Mouse (Mus musculus) MEL (cell line): ENCODE data around the gene Hs3st5. TPM values are rescaled to one million over a fixed set of nuclear protein-coding genes. Genes with fewer than 3 reads are reported as not detected.
"Not testable (repeated sequence)": the region's sequence is repeated elsewhere in the genome, so short reads cannot be mapped to it uniquely, and the experiment has no call there.

ENCODE experiments used
- DNase-seq: peaks from one replicate; pipeline ENCODE4 v3.0.0; 2011; ENCODE audit warnings: low read depth, low spot score
- H3K27ac ChIP-seq: 2 replicates; pipeline ENCODE4 v1.5.1; 2012; ENCODE audit warnings: low read depth, mild to moderate bottlenecking, control low read depth, low read length, moderate library complexity; ENCODE audit not compliant: control insufficient read depth
- H3K27me3 ChIP-seq, 2 experiments: fragments of 150-350 bp in 1 of 2; sonication (generic) in 1 of 2; 2 replicates each; pipeline ENCODE4 v1.6.1; 2012; ENCODE audit warnings: low read length in 2 of 2, mild to moderate bottlenecking in 2 of 2, improper control_type of control experiment in 1 of 2, moderate library complexity in 1 of 2; ENCODE audit not compliant: insufficient read depth in 2 of 2, control insufficient read depth in 1 of 2
- H3K36me3 ChIP-seq, 2 experiments: 2 replicates each; pipeline ENCODE4 v1.6.1; 2012 to 2014; ENCODE audit warnings: low read length in 2 of 2, improper control_type of control experiment in 1 of 2, inconsistent platforms in 1 of 2, mild to moderate bottlenecking in 1 of 2; ENCODE audit not compliant: insufficient read depth in 2 of 2, control insufficient read depth in 1 of 2
- H3K4me1 ChIP-seq, 2 experiments: fragments of 150-350 bp in 1 of 2; sonication (generic) in 1 of 2; 2 replicates each; pipeline ENCODE4 v1.6.1; 2012; ENCODE audit warnings: low read length in 2 of 2, improper control_type of control experiment in 1 of 2, mild to moderate bottlenecking in 1 of 2; ENCODE audit not compliant: insufficient read depth in 2 of 2, control insufficient read depth in 1 of 2
- H3K4me3 ChIP-seq, 2 experiments: fragments of 150-350 bp in 1 of 2; sonication (generic) in 1 of 2; 2 replicates each; pipeline ENCODE4 v1.5.1; 2012; ENCODE audit warnings: low read depth in 2 of 2, low read length in 2 of 2, mild to moderate bottlenecking in 2 of 2, moderate library complexity in 2 of 2, control low read depth in 1 of 2, improper control_type of control experiment in 1 of 2; ENCODE audit not compliant: control insufficient read depth in 1 of 2, insufficient read depth in 1 of 2
- H3K79me2 ChIP-seq: 2 replicates; pipeline ENCODE4 v1.6.1; 2012; ENCODE audit warnings: mild to moderate bottlenecking, low read length, moderate library complexity; ENCODE audit not compliant: control insufficient read depth, poor library complexity, insufficient read depth
- H3K9ac ChIP-seq: 2 replicates; pipeline ENCODE4 v1.6.1; 2012; ENCODE audit warnings: low read depth, mild to moderate bottlenecking, control low read depth, low read length, moderate library complexity; ENCODE audit not compliant: control insufficient read depth, poor library complexity, severe bottlenecking
- H3K9me3 ChIP-seq: fragments of 150-350 bp; sonication (generic); replicated peaks from 2 replicates; pipeline ENCODE4 v1.6.1; 2012; ENCODE audit warnings: mild to moderate bottlenecking, low read length, improper control_type of control experiment, moderate library complexity; ENCODE audit not compliant: insufficient read depth
- BHLHE40 ChIP-seq: IDR thresholded peaks from 2 replicates; pipeline ENCODE4 v1.6.1; 2012; ENCODE audit warnings: low read depth, mild to moderate bottlenecking, inconsistent platforms, low read length, improper control_type of control experiment, borderline replicate concordance
- CHD1 ChIP-seq: IDR thresholded peaks from 2 replicates; pipeline ENCODE4 v1.6.1; 2012; ENCODE audit warnings: low read depth, mild to moderate bottlenecking, inconsistent platforms, low read length, improper control_type of control experiment
- CHD2 ChIP-seq: IDR thresholded peaks from 2 replicates; pipeline ENCODE4 v1.6.1; 2011; ENCODE audit warnings: low read length, improper control_type of control experiment
- CTCF ChIP-seq, 3 experiments: IDR thresholded peaks in 2 of 3; conservative IDR thresholded peaks in 1 of 3; 2 replicates each; pipeline ENCODE4 v1.5.1; 2011 to 2012; ENCODE audit warnings: low read length in 3 of 3, low read depth in 2 of 3, mild to moderate bottlenecking in 2 of 3, improper control_type of control experiment in 1 of 3, inconsistent platforms in 1 of 3, mixed read lengths in 1 of 3, moderate library complexity in 1 of 3; ENCODE audit not compliant: control insufficient read depth in 1 of 3, insufficient read depth in 1 of 3, poor library complexity in 1 of 3, severe bottlenecking in 1 of 3
- E2F4 ChIP-seq: IDR thresholded peaks from 2 replicates; pipeline ENCODE4 v1.6.1; 2011; ENCODE audit warnings: low read depth, low read length, improper control_type of control experiment, borderline replicate concordance
- ELF1 ChIP-seq: IDR thresholded peaks from 2 replicates; pipeline ENCODE4 v1.6.1; 2014; ENCODE audit warnings: low read depth, mild to moderate bottlenecking, inconsistent platforms, low read length, improper control_type of control experiment, moderate library complexity
- ETS1 ChIP-seq: IDR thresholded peaks from 2 replicates; pipeline ENCODE4 v1.6.1; 2012; ENCODE audit warnings: low read depth, mild to moderate bottlenecking, inconsistent platforms, low read length, improper control_type of control experiment, moderate library complexity
- GABPA ChIP-seq: IDR thresholded peaks from 2 replicates; pipeline ENCODE4 v1.6.1; 2012; ENCODE audit warnings: low read depth, mild to moderate bottlenecking, inconsistent platforms, low read length, improper control_type of control experiment, moderate library complexity
- GATA1 ChIP-seq: IDR thresholded peaks from 2 replicates; pipeline ENCODE4 v1.6.1; 2011; ENCODE audit warnings: low read depth, low read length, improper control_type of control experiment
- HCFC1 ChIP-seq: IDR thresholded peaks from 2 replicates; pipeline ENCODE4 v1.6.1; 2012; ENCODE audit warnings: low read depth, mild to moderate bottlenecking, inconsistent platforms, low read length, improper control_type of control experiment, moderate library complexity
- KAT2A ChIP-seq: conservative IDR thresholded peaks from 2 replicates; pipeline ENCODE4 v1.6.1; 2012; ENCODE audit warnings: low read depth, low read length, improper control_type of control experiment, inconsistent platforms
- MAFK ChIP-seq: IDR thresholded peaks from 2 replicates; pipeline ENCODE4 v1.6.1; 2011; ENCODE audit warnings: low read depth, mild to moderate bottlenecking, low read length, improper control_type of control experiment, borderline replicate concordance
- MAX ChIP-seq: IDR thresholded peaks from 2 replicates; pipeline ENCODE4 v1.6.1; 2011; ENCODE audit warnings: low read length, improper control_type of control experiment
- MAZ ChIP-seq: IDR thresholded peaks from 2 replicates; pipeline ENCODE4 v1.6.1; 2012; ENCODE audit warnings: low read depth, mild to moderate bottlenecking, inconsistent platforms, low read length, improper control_type of control experiment
- MEF2A ChIP-seq: IDR thresholded peaks from 2 replicates; pipeline ENCODE4 v1.6.1; 2014; ENCODE audit warnings: low read depth, mild to moderate bottlenecking, inconsistent platforms, low read length, improper control_type of control experiment; ENCODE audit not compliant: poor library complexity, insufficient replicate concordance, severe bottlenecking; ENCODE audit errors: extremely low read depth
- POLR2AphosphoS2 ChIP-seq: IDR thresholded peaks from 2 replicates; pipeline ENCODE4 v1.6.1; 2011; ENCODE audit warnings: low read length, improper control_type of control experiment
- POLR2AphosphoS5 ChIP-seq: IDR thresholded peaks from 2 replicates; pipeline ENCODE4 v1.6.1; 2012; ENCODE audit warnings: low read depth, borderline replicate concordance, mild to moderate bottlenecking, inconsistent platforms, low read length, moderate library complexity, mixed read lengths
- RAD21 ChIP-seq: IDR thresholded peaks from 2 replicates; pipeline ENCODE4 v1.6.1; 2011; ENCODE audit warnings: mild to moderate bottlenecking, low read depth, low read length, improper control_type of control experiment
- SIN3A ChIP-seq: IDR thresholded peaks from 2 replicates; pipeline ENCODE4 v1.6.1; 2012; ENCODE audit warnings: low read length, improper control_type of control experiment, inconsistent platforms
- SMC3 ChIP-seq: IDR thresholded peaks from 2 replicates; pipeline ENCODE4 v1.6.1; 2011; ENCODE audit warnings: low read depth, low read length, improper control_type of control experiment
- TAL1 ChIP-seq: IDR thresholded peaks from 2 replicates; pipeline ENCODE4 v1.6.1; 2012; ENCODE audit warnings: mild to moderate bottlenecking, inconsistent platforms, low read length, moderate library complexity, mixed read lengths
- TBP ChIP-seq: IDR thresholded peaks from 2 replicates; pipeline ENCODE4 v1.8.0; 2011; ENCODE audit warnings: low read depth, low read length, improper control_type of control experiment
- ZC3H11A ChIP-seq: IDR thresholded peaks from 2 replicates; pipeline ENCODE4 v1.6.1; 2012; ENCODE audit warnings: low read depth, mild to moderate bottlenecking, inconsistent platforms, low read length, improper control_type of control experiment
- ZKSCAN1 ChIP-seq: IDR thresholded peaks from 2 replicates; pipeline ENCODE4 v1.6.1; 2012; ENCODE audit warnings: low read depth, mild to moderate bottlenecking, inconsistent platforms, low read length, improper control_type of control experiment, moderate library complexity
- ZMIZ1 ChIP-seq: IDR thresholded peaks from 2 replicates; pipeline ENCODE4 v1.6.1; 2012; ENCODE audit warnings: low read depth, mild to moderate bottlenecking, inconsistent platforms, low read length, improper control_type of control experiment, moderate library complexity
- ZNF384 ChIP-seq: IDR thresholded peaks from 2 replicates; pipeline ENCODE4 v1.6.1; 2012; ENCODE audit warnings: low read depth, mild to moderate bottlenecking, inconsistent platforms, low read length, improper control_type of control experiment
- polyA plus RNA-seq, 2 experiments: library from polyadenylated mRNA; stranded (reverse) in 1 of 2; unstranded in 1 of 2; fragments of >175 nt in 1 of 2; fragments of >200 nt in 1 of 2; gene quantifications; 2 replicates each; pipeline versions ENCODE4 v1.2.1 to v1.2.4; 2012; ENCODE audit warnings: low replicate concordance in 2 of 2, low read depth in 1 of 2; ENCODE audit not compliant: insufficient read length in 2 of 2, insufficient read depth in 1 of 2, missing spikeins in 1 of 2
- total RNA-seq: library from RNA; depleted of rRNA; stranded (reverse); fragments of 300-350 nt; gene quantifications from 2 replicates; pipeline ENCODE4 v1.2.3, GENCODE M21; 2012

Hs3st5 gene
- total and polyA plus RNA-seq, 3 experiments: not detected

DNA sequence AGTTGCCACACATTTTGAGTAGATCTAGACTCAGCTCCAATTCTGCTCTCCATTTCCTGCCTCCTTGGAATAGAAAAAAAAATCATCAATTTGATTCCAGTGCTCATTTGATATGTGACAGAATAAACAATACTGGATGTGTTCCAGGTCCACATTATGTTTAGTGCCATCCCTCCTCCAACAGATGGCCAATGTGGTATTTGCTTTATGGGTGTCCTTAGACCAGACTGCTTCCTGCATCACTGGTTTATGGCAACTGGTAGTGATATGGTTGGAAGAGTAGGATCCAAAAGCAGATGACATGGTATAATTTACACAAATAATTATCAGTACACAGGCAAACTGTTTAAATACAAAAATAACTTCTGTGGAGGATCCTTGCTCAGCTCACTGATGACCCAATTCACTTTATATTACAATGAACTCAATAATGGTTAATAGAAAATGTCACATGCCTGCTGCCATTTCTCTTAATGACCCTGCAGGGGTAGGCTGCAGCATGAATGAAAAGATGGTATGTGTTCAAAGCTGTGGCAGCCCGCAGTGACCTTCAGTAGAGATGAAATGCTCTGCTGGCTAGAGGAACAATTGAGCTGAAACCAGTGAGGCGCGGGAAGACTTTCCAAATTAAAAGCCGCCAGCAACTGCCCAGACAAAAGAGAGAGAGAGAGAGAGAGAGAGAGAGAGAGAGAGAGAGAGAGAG, 27.2 kb downstream of the Hs3st5 start:
- no peaks in the 10 kb centered on the region for H3K79me2 ChIP-seq
- H3K9me3 ChIP-seq: no peaks in the 10 kb centered on the region
- H3K36me3 ChIP-seq: no peaks in the 10 kb centered on the region
- H3K27ac ChIP-seq: no peak overlapping the region
- no peak overlapping the region for H3K9ac ChIP-seq
- H3K4me3 ChIP-seq: no peak overlapping the region
- DNase-seq: no peak
- TF ChIP-seq ETS1 (no peak), GABPA (no peak), HCFC1 (no peak), ZKSCAN1 (no peak), MEF2A (no peak), ELF1 (no peak), POLR2AphosphoS2 (no peak), TBP (no peak), POLR2AphosphoS5 (no peak), ZC3H11A (no peak), MAZ (no peak), GATA1 (no peak)
- TF ChIP-seq, all 39 proteins: peak for 0
- no peaks in the 10 kb centered on the region for H3K4me1 ChIP-seq
- no peaks in the 10 kb centered on the region for H3K27me3 ChIP-seq

- Histone ChIP-seq H3K27me3 (no peaks in the 10 kb centered on the region), H3K9ac (no peak overlapping the region), H3K9me3 (no peaks in the 10 kb centered on the region), H3K79me2 (no peaks in the 10 kb centered on the region), H3K36me3 (no peaks in the 10 kb centered on the region), H3K27ac (no peak overlapping the region), H3K4me1 (no peaks in the 10 kb centered on the region), H3K4me3 (no peak overlapping the region)
- TF ChIP-seq ZC3H11A (no peak), ZNF384 (no peak), CHD2 (no peak), CTCF (IDR thresholded peaks at IDR 0.05 in 2 of 3, conservative IDR thresholded peaks at IDR 0.05 in 1 of 3; ENCODE audit: control insufficient read depth in 1 of 3, insufficient read depth in 1 of 3, low read depth in 2 of 3, low read length in 3 of 3, poor library complexity in 1 of 3, severe bottlenecking in 1 of 3) (peak; percentile 14 to 45 (median 26); a peak in 3 of 6 replicates), SIN3A (no peak), MAZ (no peak), E2F4 (no peak), KAT2A (no peak), MAFK (no peak), MEF2A (no peak), RAD21 (peak; percentile 17), TBP (no peak), ELF1 (no peak), MAX (no peak), BHLHE40 (no peak), GATA1 (no peak), ZMIZ1 (no peak), TAL1 (no peak), SMC3 (peak; percentile 28; the same call in 1 of the 2 replicates), CHD1 (no peak), GABPA (no peak)
- DNase-seq: peak; percentile 41
These were observed 40.0 kb downstream of the Hs3st5 start for GRCm38 (mm10) chr10:36546622-36547021.

DNA sequence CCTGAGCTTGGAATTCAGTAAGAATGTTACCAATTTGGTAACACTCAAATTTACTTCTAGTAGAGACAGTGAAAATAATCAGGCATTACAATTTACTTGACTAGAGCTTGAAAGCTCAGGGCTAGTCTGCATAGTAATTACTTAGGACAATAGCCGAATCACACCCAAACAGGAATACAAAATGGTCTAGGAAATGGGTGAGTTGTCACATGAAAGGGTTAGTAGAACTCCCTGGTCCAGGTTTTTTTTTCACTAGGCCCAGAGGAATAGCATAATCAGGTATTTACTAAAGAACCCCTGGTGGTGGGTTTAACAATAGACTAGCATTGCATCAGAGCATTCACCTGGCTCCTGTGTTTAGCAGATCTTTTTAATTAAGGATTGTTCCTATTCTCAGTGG, 41.1 kb downstream of the Hs3st5 start:
- H3K9me3 ChIP-seq, H3K4me3 ChIP-seq, H3K27ac ChIP-seq, H3K9ac ChIP-seq, H3K4me1 ChIP-seq, H3K36me3 ChIP-seq, H3K79me2 ChIP-seq, H3K27me3 ChIP-seq, DNase-seq: not testable (repeated sequence)
